Mouse (Mus musculus) stomach, embryonic 14.5 days (tissue): ENCODE measurements around the gene Bin2. TPM values are rescaled to one million over a fixed set of nuclear protein-coding genes. Genes with fewer than 3 reads are reported as not detected.
A peak's percentile ranks its signal among the peaks of the same experiment; 100 is the strongest.
"Not testable (repeated sequence)": the region's sequence is repeated elsewhere in the genome, so short reads cannot be mapped to it uniquely, and the experiment has no call there.

Source experiments
- ATAC-seq: fragments of 200-750 bp; cut with Nextera tagmentation; 2 replicates; pipeline ENCODE4 v1.8.0; 2017; ENCODE audit warnings: low read depth, moderate TSS enrichment; ENCODE audit not compliant: insufficient number of reproducible peaks, insufficient read depth, low FRiP score
- H3K27ac ChIP-seq: fragments of 300-500 bp; sonication (generic); 2 replicates; pipeline ENCODE4 v1.5.1; 2014; ENCODE audit warnings: mild to moderate bottlenecking, low read length, moderate library complexity, mixed read lengths
- H3K27me3 ChIP-seq: fragments of 300-500 bp; sonication (generic); 2 replicates; pipeline ENCODE4 v1.6.1; 2014; ENCODE audit warnings: low read length, control low read depth, mixed read lengths; ENCODE audit not compliant: control insufficient read depth, insufficient read depth
- H3K36me3 ChIP-seq: fragments of 300-500 bp; sonication (generic); 2 replicates; pipeline ENCODE4 v1.6.1; 2014; ENCODE audit warnings: mild to moderate bottlenecking, control low read depth, low read length, moderate library complexity, mixed read lengths; ENCODE audit not compliant: control insufficient read depth, insufficient read depth
- H3K4me1 ChIP-seq: fragments of 300-500 bp; sonication (generic); 2 replicates; pipeline ENCODE4 v1.6.1; 2014; ENCODE audit warnings: low read length, control low read depth, mixed read lengths; ENCODE audit not compliant: control insufficient read depth, insufficient read depth
- H3K4me2 ChIP-seq: fragments of 300-500 bp; sonication (generic); replicated peaks from 2 replicates; pipeline ENCODE4 v1.6.1; 2014; ENCODE audit warnings: low read depth, low read length, control low read depth
- H3K4me3 ChIP-seq: fragments of 300-500 bp; sonication (generic); 2 replicates; pipeline ENCODE4 v1.5.1; 2014; ENCODE audit warnings: low read depth, low read length, control low read depth
- H3K9ac ChIP-seq: fragments of 300-500 bp; sonication (generic); replicated peaks from 2 replicates; pipeline ENCODE4 v1.6.1; 2014; ENCODE audit warnings: low read depth, mild to moderate bottlenecking, control low read depth, low read length, moderate library complexity, mixed read lengths
- H3K9me3 ChIP-seq: fragments of 300-500 bp; sonication (generic); 2 replicates; pipeline ENCODE4 v1.6.1; 2016; ENCODE audit warnings: low read depth, low read length, control low read depth; ENCODE audit not compliant: control insufficient read depth
- WGBS: fragments of 180-500 bp; shearing (Covaris S2); extraction: QIAGEN DNeasy Blood & Tissue Kit; methylation state at CpG from one replicate; pipeline ENCODE4 v1.1.7; 2014; 5-methylcytosine and 5-hydroxymethylcytosine counted together
- polyA plus RNA-seq: library from polyadenylated mRNA; unstranded; fragments of >200 nt; fragmentation: Nextera tagmentation; extraction: Ambion mirVana; gene quantifications from 2 replicates; pipeline ENCODE4 v1.2.1, GENCODE M21; 2014

Bin2 gene
- polyA plus RNA-seq, 1 experiment from 2014 or later, result 6.6 TPM

- ATAC-seq, H3K27ac ChIP-seq: not testable (repeated sequence)
- 65% methylated on average over 9 of the region's 9 CpGs for WGBS
Observed at GRCm38 (mm10) chr15:100621671-100622070, 47.7 kb downstream of the Bin2 start.

DNA sequence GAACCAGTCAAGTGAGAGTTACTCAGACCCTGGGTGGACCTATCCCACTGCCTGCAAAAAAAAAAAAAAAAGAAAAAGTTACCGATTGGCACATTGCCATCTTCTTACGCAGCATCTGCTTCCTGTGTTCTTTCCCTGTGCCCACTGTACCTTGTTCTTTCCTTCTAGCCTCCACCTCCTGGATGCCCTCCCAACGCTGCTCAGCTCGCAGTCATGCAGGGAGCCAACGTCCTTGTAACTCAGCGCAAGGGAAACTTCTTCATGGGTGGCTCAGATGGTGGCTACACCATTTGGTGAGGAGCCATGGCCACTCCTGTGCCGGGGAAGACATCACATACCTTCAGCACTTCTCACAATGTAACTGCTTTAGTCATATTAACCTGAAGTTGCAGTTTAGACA is 50.2 kb downstream of the Bin2 start:
- Histone ChIP-seq H3K27ac (no peak overlapping the region), H3K9ac (no peak overlapping the region), H3K9me3 (no peaks in the 10 kb centered on the region), H3K4me3 (no peak overlapping the region), H3K27me3 (no peaks in the 10 kb centered on the region), H3K4me1 (peaks cover 2% of the 10 kb centered on the region; the same call in 1 of the 2 replicates), H3K36me3 (peaks cover 19% of the 10 kb centered on the region), H3K4me2 (no peak overlapping the region)
- WGBS, result 82% methylated on average over 7 of the region's 7 CpGs
- ATAC-seq, result no peak

More at GRCm38 (mm10) chr15:100621671-100622070, 47.7 kb downstream of the Bin2 start:
- H3K9me3 ChIP-seq, H3K4me2 ChIP-seq, H3K4me1 ChIP-seq, H3K27me3 ChIP-seq, H3K4me3 ChIP-seq, H3K9ac ChIP-seq: not testable (repeated sequence)
- H3K36me3 ChIP-seq, result peaks cover 19% of the 10 kb centered on the region

DNA sequence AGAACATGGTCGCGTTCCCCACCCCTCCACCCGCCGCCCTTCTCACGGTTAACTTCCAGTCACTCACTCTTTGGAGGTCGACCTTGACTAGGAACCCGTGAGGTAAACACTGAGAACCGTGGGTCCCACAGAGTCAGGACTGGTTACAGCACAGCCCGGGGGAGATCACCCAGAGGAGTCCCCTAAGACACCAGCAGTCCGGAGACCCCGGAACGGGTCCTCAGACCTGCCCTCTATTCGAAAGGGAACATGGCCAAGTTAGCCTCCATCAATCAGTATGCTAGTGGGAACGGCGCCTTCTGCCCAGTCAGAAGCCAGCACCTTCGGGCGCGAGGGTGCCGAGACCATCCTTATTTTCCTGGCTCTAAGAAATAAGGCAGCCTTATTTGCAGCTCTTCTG is 53.1 kb downstream of the Bin2 start:
- peak overlapping the region; percentile 67 for H3K4me2 ChIP-seq
- peaks cover 19% of the 10 kb centered on the region for H3K36me3 ChIP-seq
- WGBS, result under 1% methylated on average over 19 of the region's 19 CpGs
- peak overlapping the region; percentile 60 for H3K4me3 ChIP-seq
- no peak for ATAC-seq
- no peaks in the 10 kb centered on the region for H3K27me3 ChIP-seq
- no peaks in the 10 kb centered on the region for H3K9me3 ChIP-seq
- peaks cover 3% of the 10 kb centered on the region; the same call in 1 of the 2 replicates for H3K4me1 ChIP-seq
- H3K9ac ChIP-seq, result peak overlapping the region; percentile 60
- H3K27ac ChIP-seq, result peak overlapping the region; percentile 93

DNA sequence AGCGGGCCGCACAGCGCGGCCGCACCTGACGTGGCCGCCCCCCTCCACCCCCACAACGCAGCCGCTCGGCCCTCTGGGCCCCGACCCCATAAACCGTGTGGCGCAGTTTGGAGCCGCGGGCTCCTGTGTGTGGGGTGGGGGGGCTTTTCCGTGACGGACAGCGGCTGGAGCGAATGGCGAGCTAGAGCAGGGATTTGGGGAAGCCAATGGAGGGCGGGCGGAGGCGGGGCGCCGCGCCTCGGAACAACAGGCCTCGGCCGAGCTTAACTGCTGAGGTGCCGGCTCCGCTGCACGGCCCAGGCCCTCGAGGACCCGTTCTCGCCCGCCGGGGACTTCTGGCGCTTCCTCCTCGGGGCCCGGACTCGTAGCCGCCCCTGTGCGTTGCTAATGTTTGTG is 53.5 kb downstream of the Bin2 start:
- no peaks in the 10 kb centered on the region for H3K9me3 ChIP-seq
- peak overlapping the region; percentile 67 for H3K4me2 ChIP-seq
- peak overlapping the region; percentile 93 for H3K27ac ChIP-seq
- peak; percentile 85 for ATAC-seq
- H3K36me3 ChIP-seq, result peaks cover 19% of the 10 kb centered on the region
- H3K9ac ChIP-seq, result peak overlapping the region; percentile 60
- peak overlapping the region; percentile 60 for H3K4me3 ChIP-seq
- H3K27me3 ChIP-seq, result no peaks in the 10 kb centered on the region
- H3K4me1 ChIP-seq, result peaks cover 3% of the 10 kb centered on the region; the same call in 1 of the 2 replicates
- WGBS, result under 1% methylated on average over 43 of the region's 43 CpGs

DNA sequence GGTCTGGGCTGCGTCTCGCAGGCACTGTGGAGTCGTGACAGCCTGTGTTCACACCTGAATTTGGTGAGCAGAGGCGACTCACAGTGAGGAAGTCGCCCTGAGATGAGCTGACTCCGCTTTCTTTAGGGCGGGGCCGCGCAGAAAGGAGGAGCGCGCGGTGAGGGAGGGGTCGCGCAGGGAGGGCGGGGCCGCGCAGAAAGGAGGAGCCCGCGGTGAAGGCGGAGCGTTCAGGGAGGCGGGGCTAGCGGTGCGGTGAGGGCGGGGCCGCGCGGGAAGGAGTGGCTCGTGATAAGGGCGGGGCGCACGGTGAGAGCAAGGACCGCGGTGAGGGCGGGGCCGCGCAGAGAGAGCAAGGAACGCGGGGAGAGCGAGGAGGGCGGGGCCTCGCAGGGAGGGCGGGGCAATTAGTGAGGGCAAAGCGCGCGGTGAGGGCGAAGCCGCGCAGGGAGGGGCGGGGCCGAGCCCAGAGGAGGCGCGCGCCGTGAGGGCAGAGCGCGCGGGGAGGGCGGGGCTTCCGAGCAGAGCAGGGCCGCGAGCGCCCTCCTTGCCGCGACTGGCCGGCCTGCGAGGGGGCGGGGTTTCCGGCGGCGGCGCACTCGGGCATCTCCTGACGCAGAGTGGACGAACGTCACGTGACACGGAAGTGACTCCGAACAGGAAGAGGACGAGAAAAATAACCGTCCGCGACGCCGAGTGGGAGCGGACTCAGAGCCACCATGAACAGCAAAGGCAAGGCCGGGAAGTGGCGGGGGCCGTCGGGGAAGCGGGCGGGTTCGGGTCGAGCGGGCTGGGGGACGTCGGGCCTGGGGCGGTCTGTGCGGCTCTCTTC is 54.1 kb downstream of the Bin2 start, which contains the start of gene Dazap2:
TSS of gene Dazap2 (plus strand) at position 354 of the 829 bp plus-strand sequence.
- H3K27me3 ChIP-seq, result no peaks in the 10 kb centered on the region

DNA sequence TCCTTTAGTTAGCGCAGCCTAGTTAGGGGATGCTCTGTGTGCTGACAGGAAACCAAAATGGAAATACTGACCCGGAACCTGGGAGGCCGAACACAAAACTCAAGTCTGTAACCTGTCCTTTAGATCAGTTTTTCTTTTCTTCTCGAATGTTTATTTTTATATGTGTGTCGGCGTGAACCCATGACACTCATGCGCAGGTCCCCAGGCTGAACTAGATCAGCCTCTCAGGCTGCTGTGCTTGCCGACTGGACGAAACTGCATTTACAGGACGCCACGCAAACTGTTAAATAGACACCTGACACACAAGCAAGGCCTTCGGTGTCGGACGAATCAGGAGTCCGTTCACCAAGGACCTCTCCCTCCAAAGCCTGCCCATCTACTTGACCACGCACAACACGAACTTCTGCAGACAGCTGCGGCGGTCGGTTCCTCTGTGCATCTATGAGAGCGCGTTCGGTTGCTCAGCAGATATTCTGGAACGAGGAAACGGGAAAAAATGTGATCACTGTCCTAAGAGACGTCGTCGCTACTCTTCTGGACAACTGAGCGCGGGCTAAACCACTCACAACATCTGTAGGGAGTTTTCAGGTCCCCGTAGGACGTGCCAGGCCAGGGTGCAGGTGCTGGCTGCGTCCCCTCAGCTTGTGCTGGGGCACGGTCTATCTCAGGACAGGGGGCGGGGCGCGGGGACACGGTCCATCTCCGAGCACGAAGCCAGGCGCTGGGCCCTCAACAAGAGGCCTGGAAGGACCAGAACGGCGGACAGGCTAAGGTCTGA is 54.9 kb downstream of the Bin2 start:
- H3K9me3 ChIP-seq, result no peaks in the 10 kb centered on the region
- H3K27me3 ChIP-seq, result no peaks in the 10 kb centered on the region
- ATAC-seq, result no peak; the same call in 1 of the 2 replicates
- H3K27ac ChIP-seq, result peak overlapping the region; percentile 48; the same call in 1 of the 2 replicates
- WGBS, result 9% methylated on average over 43 of the region's 43 CpGs
- peaks cover 12% of the 10 kb centered on the region for H3K36me3 ChIP-seq
- peak overlapping the region; percentile 60 for H3K4me3 ChIP-seq
- H3K4me2 ChIP-seq, result peak overlapping the region; percentile 87
- H3K4me1 ChIP-seq, result peaks cover 3% of the 10 kb centered on the region; the same call in 1 of the 2 replicates
- H3K9ac ChIP-seq, result peak overlapping the region; percentile 46

More for the DNA sequence above, 54.1 kb downstream of the Bin2 start, which contains the start of gene Dazap2:
- peak within 1 kb of the TSS; percentile 60 for H3K4me3 ChIP-seq
- peak within 1 kb of the TSS; percentile 60 for H3K9ac ChIP-seq
- no peaks in the 10 kb centered on the region for H3K9me3 ChIP-seq
- H3K4me1 ChIP-seq, result peaks cover 3% of the 10 kb centered on the region; the same call in 1 of the 2 replicates
- peak within 1 kb of the TSS; percentile 93 for H3K27ac ChIP-seq
- ATAC-seq, result peak; percentile 90
- WGBS, result under 1% methylated on average over 95 of the region's 99 CpGs
- peak within 1 kb of the TSS; percentile 87 for H3K4me2 ChIP-seq
- H3K36me3 ChIP-seq, result peaks cover 17% of the 10 kb centered on the region

DNA sequence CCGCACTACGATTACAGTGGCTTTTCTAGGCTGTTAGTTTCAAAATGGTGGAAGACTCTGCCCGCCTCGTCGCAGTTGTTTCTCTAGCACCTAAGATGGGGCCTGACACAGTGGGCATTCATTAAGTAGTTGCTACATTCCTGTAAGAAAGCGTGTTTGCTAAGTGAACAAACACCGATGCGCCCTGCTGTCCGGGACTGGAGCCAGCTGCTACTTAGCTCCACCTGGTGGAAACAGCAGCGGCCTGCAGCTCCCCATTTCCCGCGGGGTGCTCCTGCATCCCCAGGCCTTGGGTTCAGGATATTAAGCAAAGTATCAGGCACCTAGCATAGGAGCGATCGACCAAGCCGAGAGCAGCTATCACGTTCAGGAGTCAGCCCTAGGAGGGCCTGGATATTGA is 55.8 kb downstream of the Bin2 start:
- Histone ChIP-seq H3K4me1 (peaks cover 3% of the 10 kb centered on the region; the same call in 1 of the 2 replicates), H3K27me3 (no peaks in the 10 kb centered on the region), H3K4me3 (no peak overlapping the region; the same call in 1 of the 2 replicates), H3K9ac (no peak overlapping the region), H3K27ac (no peak overlapping the region), H3K36me3 (peaks cover 8% of the 10 kb centered on the region; the same call in 1 of the 2 replicates), H3K4me2 (peak overlapping the region; percentile 39), H3K9me3 (no peaks in the 10 kb centered on the region)
- 9% methylated on average over 16 of the region's 16 CpGs for WGBS
- no peak for ATAC-seq

DNA sequence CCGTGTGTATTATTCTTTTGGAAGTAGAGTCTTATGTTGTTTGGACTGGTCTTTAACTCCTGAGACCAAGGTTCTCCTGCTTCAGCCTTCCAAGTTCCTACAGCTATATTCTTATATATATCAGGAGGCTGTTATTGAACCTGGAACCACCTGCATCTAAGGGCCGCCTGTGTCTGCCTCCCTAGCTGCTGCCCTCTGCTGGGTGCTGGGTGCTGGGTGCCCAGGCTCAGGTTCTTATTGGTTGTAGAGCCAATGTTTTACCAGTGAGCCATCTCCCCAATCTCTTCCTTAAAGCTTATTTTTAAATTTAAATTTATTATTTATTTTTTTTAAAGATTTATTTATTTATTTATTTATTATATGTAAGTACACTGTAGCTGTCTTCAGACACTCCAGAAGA is 56.9 kb downstream of the Bin2 start:
- Histone ChIP-seq H3K4me1 (peaks cover 3% of the 10 kb centered on the region; the same call in 1 of the 2 replicates), H3K9me3 (no peaks in the 10 kb centered on the region), H3K4me2 (no peak overlapping the region), H3K27ac (no peak overlapping the region), H3K9ac (no peak overlapping the region), H3K27me3 (no peaks in the 10 kb centered on the region), H3K4me3 (no peak overlapping the region), H3K36me3 (peaks cover 3% of the 10 kb centered on the region; the same call in 1 of the 2 replicates)
- 50% methylated on average over 2 of the region's 2 CpGs for WGBS
- no peak for ATAC-seq
